Mouse (Mus musculus) cortical plate, adult 2 months (tissue): ENCODE data around the gene Rest.

ENCODE experiments used
- CTCF ChIP-seq: fragments of 200-500 bp; IDR thresholded peaks from 2 replicates; pipeline ENCODE4 v1.5.1; 2011; ENCODE audit warnings: mild to moderate bottlenecking, control low read depth, low read length; ENCODE audit not compliant: insufficient read depth; ENCODE audit errors: extremely low read depth
- POLR2A ChIP-seq: fragments of 200-500 bp; IDR thresholded peaks from 2 replicates; pipeline ENCODE4 v1.6.1; 2011; ENCODE audit warnings: mild to moderate bottlenecking, low read length, control low read depth; ENCODE audit not compliant: insufficient read depth; ENCODE audit errors: extremely low read depth

DNA sequence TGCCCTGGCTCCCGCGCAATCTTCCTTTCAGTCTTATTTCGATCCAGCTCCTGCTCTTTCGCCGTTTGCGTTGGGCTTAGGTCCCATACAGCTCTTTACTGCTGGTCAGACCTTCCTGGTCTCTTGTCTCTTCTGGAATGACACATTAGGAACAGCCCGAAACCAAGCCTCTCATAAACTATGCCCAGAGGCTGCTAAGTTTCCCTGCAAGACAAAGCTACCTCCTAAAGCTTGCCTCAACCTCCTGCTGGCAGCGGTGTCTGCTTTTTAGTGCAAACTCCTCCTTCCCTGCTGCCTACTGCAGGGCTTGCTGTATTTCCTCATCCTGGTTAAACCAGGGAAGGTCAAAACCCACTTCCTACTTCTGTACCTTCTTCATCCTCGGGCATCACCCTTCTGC lies 15.2 kb upstream of the Rest start:
- TF ChIP-seq POLR2A (no peak), CTCF (no peak)
